Mouse (Mus musculus): ENCODE results near the gene Esyt2. TPM values are rescaled to one million over a fixed set of nuclear protein-coding genes. Genes with fewer than 3 reads are reported as not detected.

The Esyt2 gene
- total and polyA plus RNA-seq, 2 experiments from 2014 or later, result 7.4 to 32.2 TPM

DNA sequence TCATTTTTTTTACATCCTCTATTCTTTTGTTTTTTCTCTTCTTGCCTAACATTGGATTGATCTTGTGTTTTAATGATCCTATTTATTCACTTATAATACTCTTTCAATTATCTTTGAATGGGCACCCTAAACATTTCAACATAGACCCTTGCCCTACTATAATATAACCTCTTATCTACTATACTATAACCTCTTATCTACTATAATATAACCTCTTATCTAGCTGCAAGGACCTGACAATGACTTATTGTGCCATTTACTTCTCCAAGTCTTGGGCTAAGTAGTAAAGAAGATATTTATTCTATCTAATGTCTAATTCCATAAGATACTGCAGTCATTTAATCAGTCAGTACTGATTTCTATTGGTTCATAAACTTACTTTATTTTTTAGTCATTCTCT is 42.6 kb upstream of the Esyt2 start:
- ATAC-seq (ENCODE audit: insufficient read depth, low read depth) (no peak), DNase-seq (ENCODE audit: low spot score) (no peak)
- Histone ChIP-seq H3K27me3 (ENCODE audit: control insufficient read depth, insufficient read depth, low read length) (no peaks in the 10 kb centered on the region), H3K36me3 (replicated peaks; ENCODE audit: control insufficient read depth, insufficient read depth, low read length) (no peaks in the 10 kb centered on the region), H3K9me3 (replicated peaks; ENCODE audit: control insufficient read depth, low read length) (no peaks in the 10 kb centered on the region), H3K4me1 (ENCODE audit: control insufficient read depth, insufficient read depth) (no peaks in the 10 kb centered on the region), H3K27ac (ENCODE audit: low read depth) (no peak overlapping the region), H3K4me3 (ENCODE audit: low read depth, low read length) (no peak overlapping the region), H3K9ac (replicated peaks; ENCODE audit: low read depth, low read length) (no peak overlapping the region), H3K4me2 (ENCODE audit: low read depth, low read length) (no peak overlapping the region)
- no peak for TF ChIP-seq CTCF (IDR thresholded peaks at IDR 0.05; ENCODE audit: low read depth)
- no peak for TF ChIP-seq EP300 (IDR thresholded peaks at IDR 0.05; ENCODE audit: low read depth)

DNA sequence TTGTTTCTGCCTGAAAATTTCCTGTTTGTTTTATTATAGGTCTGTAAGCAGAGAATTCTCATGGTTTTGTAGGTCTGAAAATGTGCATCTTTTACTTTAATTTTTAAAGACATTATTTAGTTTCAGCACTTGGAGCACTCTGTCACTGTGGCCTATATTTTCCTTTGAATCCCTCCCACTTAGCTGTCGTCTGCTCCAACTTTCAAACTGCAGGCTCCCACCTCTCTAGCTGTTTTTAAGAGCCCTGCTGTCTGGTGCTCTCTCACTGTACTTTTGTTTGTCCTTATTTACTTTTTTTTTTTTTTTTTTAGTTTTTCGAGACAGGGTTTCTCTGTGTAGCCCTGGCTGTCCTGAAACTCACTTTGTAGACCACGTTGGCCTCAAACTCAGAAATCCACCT is 42.2 kb upstream of the Esyt2 start:
- H3K27me3 ChIP-seq (ENCODE audit: control insufficient read depth, insufficient read depth, low read length), result no peaks in the 10 kb centered on the region
- no peak for TF ChIP-seq EP300 (IDR thresholded peaks at IDR 0.05; ENCODE audit: low read depth)
- no peak for TF ChIP-seq CTCF (IDR thresholded peaks at IDR 0.05; ENCODE audit: low read depth)
- H3K9ac ChIP-seq (replicated peaks; ENCODE audit: low read depth, low read length), result no peak overlapping the region
- no peak overlapping the region for H3K27ac ChIP-seq (ENCODE audit: low read depth)
- H3K4me1 ChIP-seq (ENCODE audit: control insufficient read depth, insufficient read depth), result no peaks in the 10 kb centered on the region
- ATAC-seq (ENCODE audit: insufficient read depth, low read depth) (no peak), DNase-seq (ENCODE audit: low spot score) (no peak)
- no peaks in the 10 kb centered on the region for H3K9me3 ChIP-seq (replicated peaks; ENCODE audit: control insufficient read depth, low read length)
- H3K4me2 ChIP-seq (ENCODE audit: low read depth, low read length), result no peak overlapping the region
- no peak overlapping the region for H3K4me3 ChIP-seq (ENCODE audit: low read depth, low read length)
- no peaks in the 10 kb centered on the region for H3K36me3 ChIP-seq (replicated peaks; ENCODE audit: control insufficient read depth, insufficient read depth, low read length)
- 54% methylated on average over 3 of the region's 3 CpGs for WGBS

DNA sequence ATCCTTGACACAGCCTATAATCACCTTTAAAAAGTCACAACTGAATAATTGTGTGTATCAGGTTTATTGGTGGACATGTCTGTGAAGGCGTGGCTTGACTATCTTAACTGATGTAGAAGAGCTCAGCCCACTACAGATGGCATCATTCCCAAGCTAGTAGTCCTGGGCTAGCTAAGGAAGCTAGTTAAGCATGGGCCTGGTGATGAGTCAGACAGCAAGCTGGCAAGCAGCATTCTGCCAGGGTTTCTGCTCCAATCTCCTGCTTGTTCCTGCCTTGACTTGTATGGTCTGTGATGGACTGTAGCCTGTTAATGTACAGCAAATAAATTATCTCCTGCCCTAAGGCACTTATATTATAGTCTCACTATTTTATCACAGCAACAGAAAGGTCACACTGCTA is 36.4 kb upstream of the Esyt2 start:
- no peaks in the 10 kb centered on the region for H3K9me3 ChIP-seq (replicated peaks; ENCODE audit: control insufficient read depth, low read length)
- no peak for TF ChIP-seq CTCF (IDR thresholded peaks at IDR 0.05; ENCODE audit: low read depth)
- no peak for TF ChIP-seq EP300 (IDR thresholded peaks at IDR 0.05; ENCODE audit: low read depth)
- 60% methylated on average over 1 of the region's 1 CpGs for WGBS

GRCm38 (mm10) chr12:116254652-116255051 is 26.3 kb upstream of the Esyt2 start:
- Histone ChIP-seq H3K4me1 (ENCODE audit: control insufficient read depth, insufficient read depth) (no peaks in the 10 kb centered on the region), H3K27me3 (ENCODE audit: control insufficient read depth, insufficient read depth, low read length) (no peaks in the 10 kb centered on the region), H3K9ac (replicated peaks; ENCODE audit: low read depth, low read length) (no peak overlapping the region), H3K4me2 (ENCODE audit: low read depth, low read length) (no peak overlapping the region), H3K27ac (ENCODE audit: low read depth) (no peak overlapping the region), H3K4me3 (ENCODE audit: low read depth, low read length) (no peak overlapping the region), H3K9me3 (replicated peaks; ENCODE audit: control insufficient read depth, low read length) (no peaks in the 10 kb centered on the region), H3K36me3 (replicated peaks; ENCODE audit: control insufficient read depth, insufficient read depth, low read length) (no peaks in the 10 kb centered on the region)
- DNase-seq (ENCODE audit: low spot score) (no peak), ATAC-seq (ENCODE audit: insufficient read depth, low read depth) (no peak)
- TF ChIP-seq CTCF (IDR thresholded peaks at IDR 0.05; ENCODE audit: low read depth), result no peak
- TF ChIP-seq EP300 (IDR thresholded peaks at IDR 0.05; ENCODE audit: low read depth), result no peak
- WGBS, result 27% methylated on average over 8 of the region's 8 CpGs

More for the DNA sequence above, 36.4 kb upstream of the Esyt2 start:
- H3K9ac ChIP-seq (replicated peaks; ENCODE audit: low read depth, low read length), result no peak overlapping the region
- ATAC-seq (ENCODE audit: insufficient read depth, low read depth) (no peak), DNase-seq (ENCODE audit: low spot score) (no peak)
- H3K4me2 ChIP-seq (ENCODE audit: low read depth, low read length), result no peak overlapping the region
- no peak overlapping the region for H3K4me3 ChIP-seq (ENCODE audit: low read depth, low read length)
- H3K4me1 ChIP-seq (ENCODE audit: control insufficient read depth, insufficient read depth), result no peaks in the 10 kb centered on the region
- H3K36me3 ChIP-seq (replicated peaks; ENCODE audit: control insufficient read depth, insufficient read depth, low read length), result no peaks in the 10 kb centered on the region; the same call in 1 of the 2 replicates
- H3K27me3 ChIP-seq (ENCODE audit: control insufficient read depth, insufficient read depth, low read length), result no peaks in the 10 kb centered on the region
- H3K27ac ChIP-seq (ENCODE audit: low read depth), result no peak overlapping the region

DNA sequence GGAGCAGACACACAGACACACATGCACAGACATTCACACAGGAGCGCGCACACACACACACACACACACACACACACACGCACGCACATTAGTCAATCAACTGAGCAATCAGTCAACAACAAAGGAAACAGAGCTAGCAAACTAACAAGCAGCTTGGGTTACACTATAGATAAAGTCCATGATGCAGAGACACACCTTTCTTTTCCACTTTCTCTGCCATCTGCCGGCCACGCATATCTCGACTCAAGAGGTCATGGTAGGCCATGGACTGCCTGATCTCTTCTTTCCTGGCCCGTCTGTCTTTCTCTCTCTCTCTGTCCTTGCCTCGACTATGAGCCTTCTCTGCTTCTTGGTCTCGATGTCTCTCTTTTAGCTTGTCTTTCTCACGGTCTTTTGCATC is 25.4 kb upstream of the Esyt2 start:
- 84% methylated on average over 11 of the region's 11 CpGs for WGBS
- TF ChIP-seq EP300 (IDR thresholded peaks at IDR 0.05; ENCODE audit: low read depth) (no peak), CTCF (IDR thresholded peaks at IDR 0.05; ENCODE audit: low read depth) (no peak)
- ATAC-seq (ENCODE audit: insufficient read depth, low read depth), result no peak

GRCm38 (mm10) chr12:116258321-116258720 is 22.7 kb upstream of the Esyt2 start:
- Histone ChIP-seq H3K36me3 (replicated peaks; ENCODE audit: control insufficient read depth, insufficient read depth, low read length) (no peaks in the 10 kb centered on the region), H3K27me3 (ENCODE audit: control insufficient read depth, insufficient read depth, low read length) (peaks cover under 1% of the 10 kb centered on the region; the same call in 1 of the 2 replicates), H3K4me3 (ENCODE audit: low read depth, low read length) (no peak overlapping the region), H3K4me1 (ENCODE audit: control insufficient read depth, insufficient read depth) (no peaks in the 10 kb centered on the region), H3K9ac (replicated peaks; ENCODE audit: low read depth, low read length) (no peak overlapping the region), H3K9me3 (replicated peaks; ENCODE audit: control insufficient read depth, low read length) (no peaks in the 10 kb centered on the region), H3K4me2 (ENCODE audit: low read depth, low read length) (no peak overlapping the region), H3K27ac (ENCODE audit: low read depth) (no peak overlapping the region)
- no peak for ATAC-seq (ENCODE audit: insufficient read depth, low read depth)
- 81% methylated on average over 2 of the region's 2 CpGs for WGBS
- TF ChIP-seq CTCF (IDR thresholded peaks at IDR 0.05; ENCODE audit: low read depth), result no peak
- TF ChIP-seq EP300 (IDR thresholded peaks at IDR 0.05; ENCODE audit: low read depth), result no peak
- no peak for DNase-seq (ENCODE audit: low spot score)

More for the DNA sequence above, 25.4 kb upstream of the Esyt2 start:
- Histone ChIP-seq H3K4me3 (ENCODE audit: low read depth, low read length) (no peak overlapping the region), H3K36me3 (replicated peaks; ENCODE audit: control insufficient read depth, insufficient read depth, low read length) (no peaks in the 10 kb centered on the region), H3K9me3 (replicated peaks; ENCODE audit: control insufficient read depth, low read length) (no peaks in the 10 kb centered on the region), H3K27me3 (ENCODE audit: control insufficient read depth, insufficient read depth, low read length) (no peaks in the 10 kb centered on the region), H3K9ac (replicated peaks; ENCODE audit: low read depth, low read length) (no peak overlapping the region), H3K4me2 (ENCODE audit: low read depth, low read length) (no peak overlapping the region), H3K4me1 (ENCODE audit: control insufficient read depth, insufficient read depth) (no peaks in the 10 kb centered on the region), H3K27ac (ENCODE audit: low read depth) (no peak overlapping the region)
- no peak for DNase-seq (ENCODE audit: low spot score)
